Mouse (Mus musculus) small intestine, adult 2 months (tissue): ENCODE results near the gene Prrc2b.

ENCODE experiments used
- CTCF ChIP-seq: fragments of 200-500 bp; IDR thresholded peaks from 2 replicates; pipeline ENCODE4 v1.5.1; 2012; ENCODE audit warnings: low read depth, mild to moderate bottlenecking, control low read depth, inconsistent platforms, low read length, moderate library complexity, mixed read lengths; ENCODE audit not compliant: insufficient replicate concordance, insufficient read length; ENCODE audit errors: extremely low read depth
- POLR2A ChIP-seq: fragments of 200-500 bp; IDR thresholded peaks from 2 replicates; pipeline ENCODE4 v1.6.1; 2012; ENCODE audit warnings: low read depth, mild to moderate bottlenecking, control low read depth, inconsistent platforms, low read length, moderate library complexity

- TF ChIP-seq POLR2A: no peak
- no peak for TF ChIP-seq CTCF
Measured at GRCm38 (mm10) chr2:32248377-32249361, 97.8 kb downstream of the Prrc2b start.
